Mouse (Mus musculus): ENCODE measurements around the gene Gga2. TPM values are rescaled to one million over a fixed set of nuclear protein-coding genes. Genes with fewer than 3 reads are reported as not detected.
A peak's percentile ranks its signal among the peaks of the same experiment; 100 is the strongest.

Gene Gga2
- polyA plus RNA-seq (2015; fragmentation: Nextera tagmentation; extraction: Ambion mirVana), result 96.7 and 96.9 TPM in 2 replicates

DNA sequence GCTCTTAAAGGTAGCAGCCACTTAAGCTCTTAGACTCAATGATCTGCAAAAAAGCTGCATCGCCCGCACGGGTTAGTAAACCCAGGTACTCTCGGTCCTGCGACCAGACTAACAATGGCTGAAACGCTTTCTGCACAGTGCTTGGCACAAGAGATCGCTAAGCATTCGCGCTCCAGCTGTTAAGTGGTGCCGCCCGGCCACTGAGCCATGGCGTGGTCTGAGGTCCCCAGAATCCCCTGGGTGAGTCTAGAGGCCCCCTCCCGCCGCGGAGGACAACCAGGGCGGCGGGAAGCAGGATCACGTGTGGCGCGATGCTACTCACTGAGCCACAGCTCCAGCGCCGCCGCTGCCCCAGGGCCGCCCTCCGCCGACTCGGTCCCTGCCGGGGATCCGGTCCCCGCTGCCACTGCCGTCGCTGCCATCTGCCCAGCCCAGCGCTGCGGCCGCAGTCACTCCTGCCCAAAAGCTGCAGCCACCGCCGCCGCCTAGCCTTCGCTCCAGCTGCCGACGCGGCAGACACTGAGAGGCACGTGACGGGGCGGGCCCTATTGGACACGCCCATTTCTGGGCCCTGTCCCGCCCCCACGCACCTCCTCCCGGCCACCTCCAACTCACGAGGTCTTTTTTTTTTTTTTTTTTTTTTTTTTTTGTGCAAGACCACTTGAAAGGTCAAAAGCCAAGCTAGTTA, at the start of gene Gga2:
Gene Gga2 (minus strand): TSS at position 556 of the 688 bp plus-strand sequence.
- WGBS, result under 1% methylated on average over 50 of the region's 50 CpGs
- peak within 1 kb of the TSS; percentile 67 for H3K4me2 ChIP-seq
- peak within 1 kb of the TSS; percentile 80 for H3K27ac ChIP-seq
- peak; percentile 79; the same call in 1 of the 2 replicates for ATAC-seq (ENCODE audit: insufficient number of reproducible peaks, insufficient read depth, low FRiP score, low TSS enrichment, low read depth)
- H3K27me3 ChIP-seq, result no peaks in the 10 kb centered on the region
- peak within 1 kb of the TSS; percentile 79 for H3K4me3 ChIP-seq
- peaks cover 23% of the 10 kb centered on the region for H3K4me1 ChIP-seq
- H3K9me3 ChIP-seq, result no peaks in the 10 kb centered on the region
- peak within 1 kb of the TSS; percentile 91 for H3K9ac ChIP-seq
- peaks cover 9% of the 10 kb centered on the region; the same call in 1 of the 2 replicates for H3K36me3 ChIP-seq

DNA sequence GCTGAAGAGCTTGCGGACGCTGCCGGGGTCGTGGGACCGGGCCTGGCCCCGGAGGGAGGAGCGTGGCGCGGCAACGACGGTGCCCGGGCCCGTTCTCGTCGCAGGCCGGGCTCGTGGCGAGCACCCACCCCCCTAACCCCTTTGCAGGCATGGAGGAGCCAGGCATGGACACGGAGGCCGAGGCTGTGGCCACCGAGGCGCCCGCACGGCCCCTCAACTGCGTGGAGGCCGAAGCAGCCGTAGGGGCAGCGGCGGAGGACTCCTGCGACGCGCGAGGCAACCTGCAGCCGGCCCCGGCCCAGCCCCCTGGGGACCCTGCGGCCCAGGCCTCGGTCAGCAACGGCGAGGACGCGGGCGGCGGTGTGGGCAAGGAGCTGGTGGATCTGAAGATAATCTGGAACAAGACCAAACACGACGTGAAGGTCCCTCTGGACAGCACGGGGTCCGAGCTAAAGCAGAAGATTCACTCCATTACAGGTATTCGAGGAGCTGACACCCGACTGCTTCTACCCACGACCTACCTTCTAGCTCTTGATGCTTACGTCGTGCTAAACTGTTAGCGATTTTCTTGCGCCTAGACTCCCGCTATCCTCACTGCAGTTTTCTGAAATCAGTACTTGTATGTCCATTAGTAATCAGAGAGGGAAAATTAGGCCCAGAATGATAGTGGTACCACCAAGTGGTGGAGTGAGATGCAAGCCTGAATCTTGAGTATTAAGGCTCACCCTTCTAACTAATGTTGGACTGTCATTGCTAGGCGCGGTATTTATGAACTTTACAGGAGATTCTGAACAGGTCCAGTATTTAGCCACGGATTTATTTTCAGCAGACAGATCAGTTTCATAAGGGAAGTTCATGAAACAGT, 46.7 kb upstream of the Gga2 start:
- Histone ChIP-seq H3K4me3 (peak overlapping the region; percentile 100), H3K27ac (peak overlapping the region; percentile 93), H3K9ac (peak overlapping the region; percentile 99), H3K4me1 (peaks cover 31% of the 10 kb centered on the region), H3K27me3 (no peaks in the 10 kb centered on the region), H3K36me3 (peaks cover 37% of the 10 kb centered on the region), H3K4me2 (peak overlapping the region; percentile 80), H3K9me3 (no peaks in the 10 kb centered on the region)
- ATAC-seq (ENCODE audit: insufficient number of reproducible peaks, insufficient read depth, low FRiP score, low TSS enrichment, low read depth), result peak; percentile 12
- WGBS, result under 1% methylated on average over 57 of the region's 58 CpGs

DNA sequence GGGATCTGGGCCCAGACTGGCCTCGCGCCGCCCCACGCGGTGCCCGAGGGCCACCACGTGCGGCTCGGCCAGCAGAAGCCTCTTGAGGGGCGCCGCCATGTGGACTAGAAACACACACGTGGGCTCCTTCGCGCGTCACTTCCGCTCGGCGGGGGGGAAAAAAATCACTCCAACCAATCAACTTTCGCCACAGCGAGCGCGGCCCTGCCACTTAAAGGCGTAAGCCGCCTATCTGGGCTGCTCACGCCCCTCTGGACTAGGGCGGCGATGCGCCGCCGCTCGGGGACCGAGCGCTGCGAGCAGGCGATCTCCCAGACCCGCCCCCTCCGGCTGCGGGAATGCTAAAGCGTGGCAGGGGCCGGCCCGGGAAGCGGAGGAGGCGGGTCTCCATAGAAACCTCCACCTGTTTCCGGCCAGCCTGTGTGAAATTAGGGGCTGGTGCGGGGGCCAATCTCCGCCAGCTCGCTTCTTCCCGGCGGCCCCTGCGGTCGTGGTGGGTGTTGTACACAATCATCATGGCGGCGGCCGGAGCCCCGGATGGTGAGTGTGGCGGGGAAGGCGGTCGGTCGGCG, 46.0 kb upstream of the Gga2 start, which contains the start of the genes Ubfd1 and Ears2:
Gene Ubfd1 (plus strand): TSS at position 231 of the 572 bp plus-strand sequence.
Gene Ears2 (minus strand): TSS at position 319 of the 572 bp plus-strand sequence.
- Histone ChIP-seq H3K36me3 (peaks cover 37% of the 10 kb centered on the region), H3K27me3 (no peaks in the 10 kb centered on the region), H3K4me1 (peaks cover 31% of the 10 kb centered on the region), H3K27ac (peak within 1 kb of the TSS; percentile 93), H3K9me3 (no peaks in the 10 kb centered on the region), H3K9ac (peak within 1 kb of the TSS; percentile 99), H3K4me2 (peak within 1 kb of the TSS; percentile 80), H3K4me3 (peak within 1 kb of the TSS; percentile 100)
- under 1% methylated on average over 60 of the region's 60 CpGs for WGBS
- ATAC-seq (ENCODE audit: insufficient number of reproducible peaks, insufficient read depth, low FRiP score, low TSS enrichment, low read depth), result peak; percentile 99

DNA sequence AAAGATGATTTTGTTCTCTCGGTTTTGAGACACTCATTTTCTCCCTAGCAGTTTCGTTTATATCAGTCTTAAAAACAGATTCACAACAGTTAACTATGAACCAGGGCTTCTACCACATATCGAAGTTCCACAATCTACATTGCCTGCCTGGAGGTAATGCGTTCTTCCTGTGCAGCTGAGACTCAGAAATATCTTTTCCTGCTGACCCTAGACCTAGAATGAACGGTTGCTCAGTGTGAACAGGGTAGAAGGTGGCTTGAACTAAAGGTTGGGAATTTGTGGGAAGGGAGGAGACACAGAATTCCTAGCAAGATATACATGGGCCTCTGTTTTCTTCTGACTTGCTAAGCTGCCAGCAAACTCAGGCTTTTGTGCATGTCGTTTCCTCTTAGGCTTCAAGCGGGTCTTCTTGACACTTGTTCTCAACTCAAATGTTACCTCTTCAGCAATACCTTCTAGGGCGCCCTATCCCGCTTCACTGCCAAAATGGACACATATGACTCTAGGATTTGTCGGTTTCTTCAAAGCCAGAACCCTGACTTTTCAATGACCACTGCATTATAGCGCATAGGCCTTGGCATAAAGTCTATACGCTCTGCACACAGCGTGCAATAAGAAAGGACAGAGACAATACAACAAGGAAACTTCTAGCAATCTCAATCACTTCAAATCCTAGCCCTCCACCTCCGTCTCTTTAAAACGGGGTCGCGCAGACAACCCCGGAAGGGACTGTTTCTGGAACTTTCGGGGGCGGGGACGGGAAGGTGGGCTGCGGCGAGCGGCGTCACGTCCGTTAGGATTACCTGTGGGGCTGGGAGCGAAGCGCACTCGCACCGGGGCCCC, 45.3 kb upstream of the Gga2 start:
- Histone ChIP-seq H3K9me3 (no peaks in the 10 kb centered on the region), H3K4me2 (peak overlapping the region; percentile 80), H3K27ac (peak overlapping the region; percentile 93), H3K27me3 (no peaks in the 10 kb centered on the region), H3K9ac (peak overlapping the region; percentile 99), H3K4me3 (peak overlapping the region; percentile 100), H3K4me1 (peaks cover 31% of the 10 kb centered on the region), H3K36me3 (peaks cover 36% of the 10 kb centered on the region)
- ATAC-seq (ENCODE audit: insufficient number of reproducible peaks, insufficient read depth, low FRiP score, low TSS enrichment, low read depth), result no peak; the same call in 1 of the 2 replicates
- WGBS, result 18% methylated on average over 31 of the region's 31 CpGs

DNA sequence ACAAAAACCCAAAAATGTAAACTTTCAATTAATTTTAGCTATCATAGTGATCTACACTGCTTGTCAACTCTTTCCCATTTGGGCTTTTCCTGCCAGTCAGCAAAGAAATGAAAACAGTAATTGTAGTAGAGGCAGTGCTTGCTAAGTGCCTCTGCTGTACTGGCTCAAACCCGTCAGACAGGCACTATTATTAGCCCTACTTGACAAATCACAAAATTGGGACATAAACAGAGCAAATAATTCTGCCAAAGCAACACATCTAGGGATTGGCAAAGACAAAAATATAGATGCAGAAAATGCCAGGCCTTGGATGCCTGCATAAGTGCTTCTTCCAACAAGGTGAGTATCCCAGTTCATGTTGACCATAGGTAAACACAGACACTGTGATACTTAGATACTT, 44.6 kb upstream of the Gga2 start:
- peak overlapping the region; percentile 80 for H3K4me2 ChIP-seq
- WGBS, result 69% methylated on average over 1 of the region's 1 CpGs
- H3K4me3 ChIP-seq, result peak overlapping the region; percentile 100; the same call in 1 of the 2 replicates
- ATAC-seq (ENCODE audit: insufficient number of reproducible peaks, insufficient read depth, low FRiP score, low TSS enrichment, low read depth), result no peak
- peaks cover 31% of the 10 kb centered on the region for H3K4me1 ChIP-seq
- H3K9ac ChIP-seq, result 0 out of 2 replicates have a peak overlapping the region, but pooled peaks have one; percentile 99
- H3K36me3 ChIP-seq, result peaks cover 31% of the 10 kb centered on the region
- H3K27ac ChIP-seq, result no peak overlapping the region
- no peaks in the 10 kb centered on the region for H3K27me3 ChIP-seq
- H3K9me3 ChIP-seq, result no peaks in the 10 kb centered on the region

DNA sequence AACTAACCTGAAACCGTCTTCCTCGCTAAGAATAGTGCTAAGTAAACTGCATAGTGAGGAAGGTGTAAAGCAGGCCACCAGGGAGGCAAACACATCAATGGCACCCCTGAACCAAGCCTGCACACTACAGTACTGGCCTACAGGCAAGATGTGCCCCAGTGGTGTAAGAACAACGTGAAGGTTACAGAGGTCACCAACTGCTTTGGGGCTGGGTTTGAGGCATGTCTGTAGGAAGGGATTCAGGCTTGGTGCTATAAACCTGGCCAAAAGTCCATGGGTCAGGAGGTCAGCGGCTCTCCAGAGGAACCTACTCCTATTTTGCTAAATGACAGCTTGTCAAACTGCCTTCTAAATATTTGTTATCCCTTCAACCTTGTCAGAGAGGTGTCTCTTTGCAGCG, 35.6 kb upstream of the Gga2 start:
- ATAC-seq (ENCODE audit: insufficient number of reproducible peaks, insufficient read depth, low FRiP score, low TSS enrichment, low read depth), result no peak
- H3K4me1 ChIP-seq, result no peaks in the 10 kb centered on the region
- H3K9me3 ChIP-seq, result no peaks in the 10 kb centered on the region
- H3K27me3 ChIP-seq, result no peaks in the 10 kb centered on the region
- 89% methylated on average over 5 of the region's 5 CpGs for WGBS
- no peak overlapping the region for H3K4me3 ChIP-seq
- H3K27ac ChIP-seq, result no peak overlapping the region
- H3K36me3 ChIP-seq, result peaks cover 57% of the 10 kb centered on the region
- H3K9ac ChIP-seq, result no peak overlapping the region
- no peak overlapping the region for H3K4me2 ChIP-seq

DNA sequence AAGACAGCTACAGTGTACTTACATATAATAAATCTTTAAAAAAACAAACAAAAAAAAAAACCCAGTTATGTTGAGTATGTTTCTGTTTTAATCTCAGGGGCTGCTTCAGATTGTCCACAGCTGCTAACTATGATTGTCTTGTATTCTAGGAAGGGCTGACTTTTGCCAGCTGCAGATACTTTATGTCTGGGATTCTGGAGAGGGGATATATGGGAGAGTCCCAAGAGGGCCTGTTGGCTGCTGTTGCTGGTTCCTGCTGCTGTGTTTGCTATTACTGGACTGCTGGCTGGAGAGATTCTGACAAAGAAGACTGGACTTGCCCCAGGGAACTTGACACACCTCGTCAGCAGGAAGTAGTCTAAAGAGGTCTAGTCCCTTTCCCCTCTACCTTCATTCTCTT, 29.8 kb upstream of the Gga2 start:
- ATAC-seq (ENCODE audit: insufficient number of reproducible peaks, insufficient read depth, low FRiP score, low TSS enrichment, low read depth), result no peak
- H3K9ac ChIP-seq, result no peak overlapping the region
- H3K4me1 ChIP-seq, result no peaks in the 10 kb centered on the region
- no peaks in the 10 kb centered on the region for H3K9me3 ChIP-seq
- peaks cover 62% of the 10 kb centered on the region for H3K36me3 ChIP-seq
- H3K4me3 ChIP-seq, result no peak overlapping the region
- H3K27ac ChIP-seq, result no peak overlapping the region
- H3K4me2 ChIP-seq, result no peak overlapping the region
- no peaks in the 10 kb centered on the region for H3K27me3 ChIP-seq
- 64% methylated on average over 1 of the region's 1 CpGs for WGBS

DNA sequence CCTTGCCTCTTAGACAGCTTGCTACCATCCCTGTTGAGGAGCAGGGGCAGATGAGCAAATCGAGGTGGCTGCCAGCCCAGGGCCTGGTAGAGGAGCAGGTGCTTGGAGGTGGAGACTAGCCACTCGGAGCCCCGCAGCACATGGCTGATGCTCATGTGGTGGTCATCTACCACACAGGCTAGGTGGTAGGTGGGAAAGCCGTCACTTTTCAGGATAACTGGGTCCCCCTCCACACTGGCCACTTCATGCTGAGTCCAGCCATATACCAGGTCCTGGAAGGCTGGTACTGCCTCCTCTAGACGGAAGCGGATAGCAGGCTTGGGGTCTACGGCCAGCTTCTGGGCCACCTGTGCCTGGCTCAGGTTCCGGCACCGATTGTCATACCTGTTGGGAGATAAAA, 27.2 kb upstream of the Gga2 start:
- Histone ChIP-seq H3K27me3 (no peaks in the 10 kb centered on the region), H3K27ac (no peak overlapping the region), H3K9me3 (no peaks in the 10 kb centered on the region), H3K4me3 (no peak overlapping the region), H3K9ac (no peak overlapping the region), H3K4me1 (no peaks in the 10 kb centered on the region), H3K36me3 (peaks cover 45% of the 10 kb centered on the region), H3K4me2 (no peak overlapping the region)
- WGBS, result 92% methylated on average over 9 of the region's 9 CpGs
- ATAC-seq (ENCODE audit: insufficient number of reproducible peaks, insufficient read depth, low FRiP score, low TSS enrichment, low read depth), result 0 out of 2 replicates have a peak, but pooled peaks have one; percentile 48

DNA sequence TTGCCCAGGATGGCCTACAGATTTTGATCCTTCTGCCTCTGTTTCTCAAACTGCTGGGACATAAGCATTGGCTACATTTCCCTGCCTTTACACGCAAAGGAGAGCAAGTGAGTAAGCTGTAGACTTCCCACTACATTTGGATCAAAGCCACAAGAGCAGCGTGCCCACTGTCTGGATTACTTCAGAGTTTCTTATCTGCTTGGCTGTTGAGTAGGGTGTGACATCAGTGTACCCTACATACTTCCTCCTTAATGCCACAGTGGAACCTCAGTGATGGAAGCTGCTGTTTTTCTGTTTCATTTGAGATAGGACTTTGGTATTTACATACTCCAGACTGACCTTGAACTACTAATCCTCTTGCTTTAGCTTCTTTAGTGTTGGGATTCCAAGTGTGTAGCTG, 25.8 kb upstream of the Gga2 start:
- H3K36me3 ChIP-seq, result peaks cover 49% of the 10 kb centered on the region
- no peak overlapping the region for H3K4me3 ChIP-seq
- no peak overlapping the region for H3K4me2 ChIP-seq
- H3K27ac ChIP-seq, result no peak overlapping the region
- H3K9ac ChIP-seq, result no peak overlapping the region
- H3K9me3 ChIP-seq, result no peaks in the 10 kb centered on the region
- WGBS, result 90% methylated on average over 2 of the region's 2 CpGs
- H3K27me3 ChIP-seq, result no peaks in the 10 kb centered on the region
- no peaks in the 10 kb centered on the region for H3K4me1 ChIP-seq
- ATAC-seq (ENCODE audit: insufficient number of reproducible peaks, insufficient read depth, low FRiP score, low TSS enrichment, low read depth), result no peak

DNA sequence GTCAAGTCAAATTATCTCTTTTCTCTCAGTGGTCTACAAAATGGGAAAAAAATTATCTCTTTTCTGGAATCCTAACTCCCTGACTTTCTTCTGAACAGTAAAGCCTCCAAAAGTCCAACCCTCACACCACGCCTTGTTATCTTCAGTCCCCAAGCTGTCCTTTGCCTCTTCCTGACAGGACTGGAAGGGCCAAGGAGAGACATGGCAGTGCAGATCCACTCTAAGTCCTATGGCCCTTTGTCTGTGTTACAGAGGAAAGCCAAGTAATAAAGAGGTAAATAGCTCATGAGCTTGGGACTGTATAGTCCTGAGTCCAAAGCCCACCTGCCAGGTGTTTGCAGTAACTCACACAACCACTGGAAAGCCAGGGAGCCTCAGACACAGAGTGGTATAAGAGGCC, 24.7 kb upstream of the Gga2 start:
- H3K4me3 ChIP-seq, result no peak overlapping the region
- H3K4me2 ChIP-seq, result no peak overlapping the region
- peaks cover 50% of the 10 kb centered on the region for H3K36me3 ChIP-seq
- no peaks in the 10 kb centered on the region for H3K4me1 ChIP-seq
- WGBS, result 98% methylated on average over 1 of the region's 1 CpGs
- H3K27ac ChIP-seq, result no peak overlapping the region
- no peak overlapping the region for H3K9ac ChIP-seq
- no peak for ATAC-seq (ENCODE audit: insufficient number of reproducible peaks, insufficient read depth, low FRiP score, low TSS enrichment, low read depth)
- H3K9me3 ChIP-seq, result no peaks in the 10 kb centered on the region
- no peaks in the 10 kb centered on the region for H3K27me3 ChIP-seq
